9 mouse cellular contexts compared by ENCODE assay signal in genomic region chr1:59409585-59410160, GRCm38 (mm10).
A peak's percentile ranks its signal among the peaks of the same experiment; 100 is the strongest.
DNase-seq lines count a peak whose midpoint lies in the region; ATAC-seq and TF ChIP-seq lines count a peak whose summit lies in the region.
"Had no signal": no experiment of that assay in that cellular context is flagged by ENCODE, and none has a peak within 500 bp of the region (broad histone marks: within the 10 kb centered on the region; RNA-seq: fewer than 3 reads in every experiment).

No protein-coding gene starts in this region.

- peak; percentile 84 for DNase-seq in heart, embryonic 10.5 days (ENCODE audit: low spot score)
- DNase-seq in heart, adult 2 months = no peak
- peak; percentile 60 for DNase-seq in testis, postnatal 10 days (ENCODE audit: low spot score)
- DNase-seq in testis, postnatal 14 days (ENCODE audit: low spot score) = no peak
- no peak for DNase-seq in thymus, postnatal 36 days
- no peak for DNase-seq in left cerebral cortex, postnatal 25 days (ENCODE audit: low spot score in 2 of 2)

- H3K36me3 ChIP-seq in heart, embryonic 10.5 days = no peaks in the 10 kb centered on the region
- H3K36me3 ChIP-seq in heart, adult 2 months (ENCODE audit: control insufficient read depth, insufficient read depth, low read length) = no peaks in the 10 kb centered on the region
- no peaks in the 10 kb centered on the region for H3K36me3 ChIP-seq in intestine, embryonic 16.5 days (ENCODE audit: control insufficient read depth, insufficient read depth, low read length)

- TF ChIP-seq POLR2A in heart, adult 2 months (IDR thresholded peaks at IDR 0.05; ENCODE audit: insufficient read depth, low read depth, low read length) = no peak

- peak overlapping the region; percentile 47; the same call in 1 of the 2 replicates for H3K27ac ChIP-seq in heart, embryonic 10.5 days
- H3K27ac ChIP-seq in heart, adult 2 months = no peak overlapping the region
- no peak overlapping the region for H3K27ac ChIP-seq in intestine, embryonic 16.5 days (ENCODE audit: low read length)
- H3K27ac ChIP-seq: hindbrain, embryonic 14.5 days had no signal

- no peak overlapping the region for H3K4me3 ChIP-seq in heart, embryonic 10.5 days
- H3K4me3 ChIP-seq in heart, adult 2 months = no peak overlapping the region
- no peak overlapping the region for H3K4me3 ChIP-seq in intestine, embryonic 16.5 days (ENCODE audit: low read length)

- ATAC-seq in intestine, embryonic 16.5 days = peak; percentile 81
- ATAC-seq in frontal cortex, adult (ENCODE audit: low TSS enrichment) = no peak

- no peak for TF ChIP-seq EP300 in heart, adult 2 months (IDR thresholded peaks at IDR 0.05; ENCODE audit: insufficient read depth, low read depth, low read length)

- intact Hi-C loops in heart, adult 2 months (cut with DNase I) = no loop called here
- intact Hi-C loops in left cerebral cortex, postnatal 25 days (cut with DNase I) = no loop called here

- no peak overlapping the region for H3K9ac ChIP-seq in heart, adult 2 months (ENCODE audit: low read depth, low read length)
- H3K9ac ChIP-seq in intestine, embryonic 16.5 days (ENCODE audit: low read depth, low read length) = no peak overlapping the region
- H3K9ac ChIP-seq: hindbrain, embryonic 14.5 days had no signal

- H3K4me1 ChIP-seq in heart, embryonic 10.5 days = peaks cover 19% of the 10 kb centered on the region
- H3K4me1 ChIP-seq in heart, adult 2 months (ENCODE audit: control insufficient read depth, insufficient read depth, low read length) = no peaks in the 10 kb centered on the region; the same call in 1 of the 2 replicates
- no peaks in the 10 kb centered on the region for H3K4me1 ChIP-seq in intestine, embryonic 16.5 days (ENCODE audit: control insufficient read depth, insufficient read depth, low read length)

- no peaks in the 10 kb centered on the region for H3K79me2 ChIP-seq in heart, adult 2 months (replicated peaks; ENCODE audit: control insufficient read depth, insufficient read depth, low read length)

- H3K27me3 ChIP-seq in heart, embryonic 10.5 days (ENCODE audit: insufficient read depth, poor library complexity, severe bottlenecking) = peaks cover 19% of the 10 kb centered on the region; the same call in 1 of the 2 replicates
- no peaks in the 10 kb centered on the region for H3K27me3 ChIP-seq in heart, adult 2 months (ENCODE audit: control insufficient read depth, insufficient read depth, low read length)
- no peaks in the 10 kb centered on the region for H3K27me3 ChIP-seq in intestine, embryonic 16.5 days (replicated peaks; ENCODE audit: control insufficient read depth, insufficient read depth, low read length)

- WGBS in heart, embryonic 10.5 days = 11% methylated on average over 8 of the region's 8 CpGs
- 21% methylated on average over 8 of the region's 8 CpGs for WGBS in heart, adult 2 months
- WGBS in intestine, embryonic 16.5 days = 21% methylated on average over 8 of the region's 8 CpGs

- no peak overlapping the region for H3K4me2 ChIP-seq in intestine, embryonic 16.5 days (ENCODE audit: low read depth, low read length)
- H3K4me2 ChIP-seq: hindbrain, embryonic 14.5 days had no signal

- no peaks in the 10 kb centered on the region for H3K9me3 ChIP-seq in heart, embryonic 10.5 days
- H3K9me3 ChIP-seq in intestine, embryonic 16.5 days (ENCODE audit: control insufficient read depth, low read length) = no peaks in the 10 kb centered on the region

- no peak for TF ChIP-seq CTCF in heart, adult 2 months (IDR thresholded peaks at IDR 0.05)

Comparison
In these comparisons a context has a peak if more than half of its experiments do, and no peak if none do; other contexts are left out.
1. DNase-seq: peak in heart, embryonic 10.5 days (single experiment) and testis, postnatal 10 days (single experiment); none in heart, adult 2 months (0 of 2), testis, postnatal 14 days (single experiment), thymus, postnatal 36 days (0 of 2) and left cerebral cortex, postnatal 25 days (0 of 2).